Mouse (Mus musculus) brain, embryonic 14.5 days (tissue): Measurements from ENCODE around the gene Ffar2. TPM values are rescaled to one million over a fixed set of nuclear protein-coding genes. Genes with fewer than 3 reads are reported as not detected.
"Not testable (repeated sequence)": the region's sequence is repeated elsewhere in the genome, so short reads cannot be mapped to it uniquely, and the experiment has no call there.

ENCODE experiments used
- DNase-seq: peaks from one replicate; pipeline ENCODE4 v3.0.0-alpha.2; 2011; ENCODE audit warnings: low read depth
- CTCF ChIP-seq: fragments of 200-500 bp; IDR thresholded peaks from 2 replicates; pipeline ENCODE4 v1.5.1; 2012; ENCODE audit warnings: inconsistent platforms, mild to moderate bottlenecking, moderate library complexity, borderline replicate concordance; ENCODE audit not compliant: insufficient read depth, insufficient read length; ENCODE audit errors: extremely low read depth
- POLR2A ChIP-seq: fragments of 200-500 bp; IDR thresholded peaks from 2 replicates; pipeline ENCODE4 v1.6.1; 2012; ENCODE audit warnings: mild to moderate bottlenecking, inconsistent platforms, borderline replicate concordance; ENCODE audit not compliant: poor library complexity, insufficient read depth, insufficient read length, severe bottlenecking; ENCODE audit errors: extremely low read depth
- polyA plus RNA-seq: library from polyadenylated mRNA; depleted of rRNA; stranded (reverse); fragments of >200 nt; gene quantifications from 2 replicates; pipeline ENCODE4 v1.2.3, GENCODE M21; 2012

Ffar2 gene
- polyA plus RNA-seq, 1 experiment, result 0.46 TPM

DNA sequence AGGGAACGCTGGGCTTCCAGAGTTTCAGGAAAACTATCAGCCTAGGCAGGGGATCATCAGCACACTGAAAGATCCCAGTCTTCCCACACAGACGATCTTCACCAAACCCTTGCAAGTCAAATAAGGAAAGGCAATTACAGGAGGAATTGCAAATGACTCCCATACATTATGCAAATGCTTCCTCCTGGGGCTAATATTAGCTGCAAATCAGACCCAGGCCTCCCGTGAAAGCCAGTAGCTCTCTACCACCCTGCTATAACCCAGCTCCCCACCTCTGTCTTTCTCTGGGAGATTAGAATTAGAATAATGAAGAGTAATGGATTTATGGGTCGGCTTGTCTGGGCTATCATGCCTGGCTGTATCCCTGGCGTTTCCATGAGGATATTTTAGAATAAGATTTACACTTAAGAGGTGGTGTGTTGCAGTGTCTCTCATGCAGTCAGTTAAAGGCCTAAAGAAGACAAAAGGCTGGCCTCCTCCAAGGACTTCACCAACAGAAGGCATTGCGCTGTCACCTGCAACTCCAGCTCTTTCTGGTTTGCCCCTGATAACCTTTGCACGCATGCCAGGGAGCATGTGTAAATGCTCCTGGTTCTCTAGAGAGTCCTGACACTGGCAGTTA lies 21.2 kb upstream of the Ffar2 start:
- TF ChIP-seq POLR2A (no peak), CTCF (no peak)
- DNase-seq, result peak; percentile 72

- TF ChIP-seq CTCF (no peak), POLR2A (no peak)
- no peak for DNase-seq
Observed at GRCm38 (mm10) chr7:30842092-30842491, 18.5 kb upstream of the Ffar2 start.

DNA sequence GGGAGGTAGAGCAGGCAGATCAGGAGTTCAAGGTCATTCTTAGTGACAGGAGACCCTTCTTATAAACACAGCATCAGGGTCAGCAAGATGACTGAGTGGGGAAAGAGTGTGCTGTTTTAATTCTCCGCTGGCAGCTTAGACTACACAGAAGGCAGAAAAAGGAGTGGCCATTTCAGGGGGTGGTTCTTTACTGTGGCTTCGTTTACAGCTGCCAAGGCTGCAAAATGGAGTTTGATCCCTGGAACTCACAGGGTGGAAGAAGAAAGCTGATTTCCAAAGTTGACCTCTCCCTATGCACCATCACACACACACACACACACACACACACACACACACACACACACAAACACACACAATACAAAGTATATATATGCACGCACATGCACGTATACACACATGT lies 17.8 kb upstream of the Ffar2 start:
- no peak for DNase-seq
- no peak for TF ChIP-seq CTCF
- TF ChIP-seq POLR2A, result no peak

DNA sequence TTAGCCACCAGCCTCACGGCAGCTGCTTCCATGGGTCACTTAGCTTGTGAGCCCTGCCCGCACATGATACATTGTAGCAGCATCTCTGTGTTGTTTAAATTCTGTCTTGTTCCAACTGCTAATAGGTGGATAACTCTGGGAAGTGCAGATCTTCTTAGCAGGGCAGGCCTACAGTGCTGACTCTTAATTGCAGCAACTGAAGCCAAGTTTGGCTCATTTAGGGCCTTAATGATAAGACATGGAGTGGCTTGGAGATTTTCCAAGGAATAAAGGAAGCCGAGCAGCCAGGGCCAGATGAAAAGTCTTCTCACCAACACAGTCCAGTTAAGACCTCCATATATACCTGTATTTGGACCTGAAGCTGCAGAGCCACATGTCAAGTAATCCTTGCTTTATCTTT lies 16.7 kb upstream of the Ffar2 start:
- DNase-seq, result peak; percentile 13

DNA sequence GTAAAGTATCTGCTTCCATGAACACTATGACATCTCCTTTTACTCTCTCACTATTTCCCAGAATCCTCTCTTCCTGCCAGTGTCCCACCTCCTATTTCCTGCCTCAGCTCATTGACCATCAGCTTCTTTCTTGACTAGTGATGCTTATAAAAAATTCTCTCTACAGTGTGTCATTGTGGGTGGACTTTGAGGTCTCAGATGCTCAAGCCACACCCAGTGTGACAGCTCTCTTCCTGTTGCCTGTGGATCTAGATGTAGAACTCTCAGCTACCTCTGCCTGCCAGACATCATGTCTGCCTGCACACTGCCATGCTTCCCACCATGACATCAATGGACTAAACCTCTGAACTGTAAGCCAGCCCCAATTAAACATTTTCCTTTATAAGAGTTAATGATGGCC lies 13.7 kb upstream of the Ffar2 start:
- DNase-seq, result no peak
- TF ChIP-seq CTCF (no peak), POLR2A (no peak)

More for the DNA sequence above, 16.7 kb upstream of the Ffar2 start:
- no peak for TF ChIP-seq POLR2A
- no peak for TF ChIP-seq CTCF

- not testable (repeated sequence) for DNase-seq
Observed at GRCm38 (mm10) chr7:30832684-30833083, 9.1 kb upstream of the Ffar2 start.

- DNase-seq, result no peak
- TF ChIP-seq CTCF, result no peak
- no peak for TF ChIP-seq POLR2A
Observed at GRCm38 (mm10) chr7:30832261-30832660, 8.7 kb upstream of the Ffar2 start.

DNA sequence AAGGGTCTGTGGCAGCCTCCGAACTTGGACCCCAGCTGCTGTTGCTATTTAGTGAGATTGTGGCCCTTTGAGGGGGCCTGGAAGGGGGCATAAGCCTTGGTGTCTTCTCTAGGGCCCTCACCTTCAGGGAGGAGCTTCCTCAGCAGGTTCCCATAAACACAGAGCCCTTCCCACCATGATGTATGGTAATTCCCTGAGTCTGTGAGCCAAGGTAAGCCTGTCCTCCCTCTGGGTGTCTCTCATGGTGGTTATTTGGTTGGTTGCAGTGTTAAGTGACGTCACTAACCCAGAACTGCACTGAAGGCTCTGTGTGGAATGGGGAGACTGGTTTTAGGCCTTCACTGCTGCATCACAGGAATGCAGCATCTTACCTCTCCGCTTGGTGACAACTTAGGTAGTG lies 5.9 kb upstream of the Ffar2 start:
- TF ChIP-seq CTCF (no peak), POLR2A (no peak)
- DNase-seq, result no peak

GRCm38 (mm10) chr7:30828871-30829270 lies 5.3 kb upstream of the Ffar2 start:
- DNase-seq, result not testable (repeated sequence)

DNA sequence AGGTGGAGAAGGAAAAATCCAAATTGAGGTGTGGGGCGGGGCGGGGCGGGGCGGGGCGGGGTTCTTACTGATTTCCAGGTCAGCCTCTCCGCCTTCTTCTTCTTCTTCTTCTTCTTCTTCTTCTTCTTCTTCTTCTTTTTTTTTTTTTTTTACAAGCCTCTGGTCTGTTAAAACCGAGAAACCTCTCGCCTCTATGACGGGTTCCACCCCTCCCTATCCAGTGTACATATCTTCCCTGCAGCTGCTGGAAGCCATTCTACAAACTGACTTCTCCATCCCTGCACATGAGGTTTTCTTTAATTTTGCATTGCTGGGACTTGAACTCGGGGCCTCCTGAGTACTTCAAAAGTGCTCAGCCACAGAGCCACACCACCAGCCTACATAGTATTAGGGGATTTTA lies 3.1 kb upstream of the Ffar2 start:
- no peak for DNase-seq
- no peak for TF ChIP-seq POLR2A

- no peak for DNase-seq
- TF ChIP-seq CTCF (no peak), POLR2A (no peak)
Observed at GRCm38 (mm10) chr7:30824306-30824705, 731 bp upstream of the Ffar2 start.

DNA sequence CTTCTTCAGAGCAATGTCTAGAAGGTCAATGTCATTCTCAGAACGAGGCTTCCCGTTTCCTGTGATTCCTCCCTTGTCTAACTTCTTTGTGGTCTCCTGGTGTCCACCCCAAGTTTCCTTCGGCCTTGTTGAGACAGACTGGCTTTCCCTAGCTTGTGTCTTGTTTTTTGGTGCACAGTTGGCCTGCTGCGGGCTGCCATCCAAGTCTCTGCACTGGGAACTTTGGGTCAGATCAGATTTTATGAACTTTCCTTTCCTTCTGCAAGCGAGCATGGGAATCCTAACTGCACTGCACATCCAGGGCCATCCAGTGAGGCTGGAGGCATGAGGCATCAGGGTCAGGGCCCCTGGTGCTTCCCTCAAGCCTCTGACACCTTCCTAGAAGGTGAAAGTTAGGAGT lies 2.0 kb downstream of the Ffar2 start:
- TF ChIP-seq CTCF (no peak), POLR2A (no peak)
- DNase-seq, result no peak

GRCm38 (mm10) chr7:30820854-30821445 lies 2.6 kb downstream of the Ffar2 start:
- no peak for DNase-seq
- TF ChIP-seq CTCF (no peak), POLR2A (no peak)

- no peak for TF ChIP-seq CTCF
- TF ChIP-seq POLR2A, result no peak
- DNase-seq, result no peak
Observed at GRCm38 (mm10) chr7:30820131-30820530, 3.4 kb downstream of the Ffar2 start.
